Mouse (Mus musculus) CD4-positive, CD25-positive, alpha-beta regulatory T cell, adult 2 months (primary cell): ENCODE measurements around the gene Cenpe.

Experiments used
- DNase-seq: peaks from one replicate; pipeline ENCODE4 v3.0.0-alpha.2; 2012; ENCODE audit warnings: low read depth, low spot score

The Cenpe gene

DNA sequence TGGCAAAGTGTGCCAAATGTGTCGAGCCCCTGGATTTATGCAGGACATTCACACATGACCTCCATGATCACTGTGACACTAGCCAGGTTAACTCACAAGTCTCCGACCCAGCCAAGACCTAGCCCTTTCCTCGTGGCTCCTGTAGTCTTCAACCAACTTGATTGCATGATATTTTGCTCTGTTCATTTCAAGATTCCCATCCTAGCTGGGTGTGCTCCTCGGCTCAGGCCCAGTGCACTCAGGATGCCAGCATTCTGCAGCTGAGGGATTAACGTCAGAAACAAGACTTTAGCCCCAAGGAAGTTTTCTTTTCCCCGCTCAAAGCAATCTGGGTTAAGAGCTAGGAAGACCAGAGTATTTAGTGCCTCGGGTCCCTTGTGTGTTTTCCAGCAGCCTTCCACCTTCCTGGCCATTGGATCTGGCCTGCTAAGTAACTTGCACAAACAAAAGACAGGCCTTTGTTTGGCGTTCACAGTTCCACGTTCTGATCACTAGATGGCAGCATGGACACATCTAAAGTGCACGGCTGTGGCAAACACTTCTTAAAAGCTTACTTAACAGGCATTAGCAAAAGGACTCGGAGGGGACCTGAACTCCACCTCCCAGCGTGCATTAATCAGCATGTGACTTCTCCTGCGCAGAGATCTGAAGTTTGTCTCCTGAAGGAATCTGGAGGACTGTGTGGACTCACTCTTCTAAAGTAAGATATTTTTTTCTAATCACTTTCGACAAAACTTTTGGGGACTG lies 68.5 kb downstream of the Cenpe start, which contains the start of gene Bdh2:
TSS of gene Bdh2 (plus strand) at position 553 of the 747 bp plus-strand sequence.
- DNase-seq = peak; percentile 83

DNA sequence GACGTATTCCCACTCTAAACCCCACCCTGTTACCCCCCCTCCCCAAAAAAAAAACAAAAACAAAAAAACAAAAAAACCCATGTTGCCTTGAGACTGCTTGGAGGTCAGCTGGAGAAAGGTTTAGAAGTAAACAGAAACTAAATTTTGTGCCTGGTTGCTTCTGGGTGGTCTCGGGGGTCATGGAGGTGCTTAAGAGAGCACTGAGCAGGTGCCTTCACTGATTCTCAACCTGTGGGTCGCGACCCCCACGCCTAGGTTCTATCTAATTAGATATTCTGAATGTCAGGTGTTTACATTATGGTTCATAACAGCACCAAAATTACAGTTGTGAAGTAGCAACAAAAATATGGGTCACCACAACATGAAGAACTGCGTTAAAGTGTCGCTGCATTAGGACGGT lies 69.4 kb downstream of the Cenpe start:
- DNase-seq = no peak

DNA sequence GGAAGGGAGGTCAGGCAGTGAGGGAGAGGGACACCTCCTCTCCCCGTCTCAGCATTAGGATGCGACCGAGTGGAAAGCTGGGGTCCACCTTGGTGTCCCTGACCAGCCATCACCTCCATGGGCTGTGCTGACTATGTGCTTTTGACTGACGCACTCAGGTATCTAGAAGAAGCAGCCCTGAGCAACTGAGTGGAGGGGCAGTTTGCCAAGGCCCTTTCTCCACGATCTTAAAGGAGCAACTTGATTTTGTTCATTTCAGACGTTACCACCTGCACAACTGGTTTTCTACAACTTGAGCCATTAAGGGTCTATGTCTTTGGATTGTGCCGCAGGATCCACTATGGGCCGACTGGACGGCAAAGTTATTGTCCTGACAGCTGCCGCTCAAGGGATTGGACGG lies 72.9 kb downstream of the Cenpe start:
- DNase-seq = no peak

DNA sequence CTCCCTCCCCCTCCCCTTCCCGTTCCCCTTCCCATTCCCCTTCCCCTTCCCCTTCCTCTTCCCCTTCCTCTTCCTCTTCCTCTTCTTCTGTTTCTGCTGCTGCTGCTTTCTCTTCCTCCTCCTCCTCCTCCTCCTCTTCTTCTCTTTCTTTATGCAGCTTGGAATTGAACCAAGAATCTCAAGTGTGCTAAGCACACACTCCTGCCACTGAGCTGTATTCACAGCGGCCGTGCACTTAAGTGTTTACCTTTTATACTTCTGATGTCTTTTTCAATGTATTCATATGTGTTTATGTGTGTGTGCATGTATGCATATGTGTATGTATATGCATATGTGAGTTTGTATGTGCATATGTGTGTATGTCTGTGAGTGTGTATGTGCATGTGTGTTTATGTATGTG lies 73.5 kb downstream of the Cenpe start:
- no peak for DNase-seq

DNA sequence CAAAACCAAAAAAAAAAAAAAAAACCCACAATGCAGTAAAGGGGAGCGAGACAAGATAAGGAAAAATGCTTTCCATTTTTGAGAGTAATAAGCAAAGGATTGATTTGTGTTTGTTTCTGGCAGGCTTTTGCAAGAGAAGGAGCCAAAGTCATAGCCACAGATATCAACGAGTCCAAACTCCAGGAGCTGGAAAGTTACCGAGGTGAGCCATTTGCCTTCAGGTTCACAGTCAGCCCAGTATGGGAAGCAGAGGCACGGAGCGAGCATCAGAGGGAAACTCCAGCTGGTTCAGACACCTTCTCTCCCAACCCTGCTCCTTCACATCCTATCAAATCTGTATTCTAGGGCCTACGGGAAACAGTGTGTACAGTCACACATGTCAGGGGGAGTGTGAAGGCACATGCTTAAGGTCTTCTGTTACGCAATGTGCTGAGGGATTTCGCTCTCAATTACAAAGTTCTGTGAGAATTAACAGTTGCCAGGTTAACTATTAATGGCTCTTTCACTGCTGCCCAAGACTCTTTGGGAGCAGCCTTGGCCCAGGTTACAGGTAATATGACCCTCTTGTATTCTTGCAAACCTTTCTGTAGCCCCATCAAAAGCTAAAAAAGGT lies 75.9 kb downstream of the Cenpe start:
- DNase-seq = no peak

DNA sequence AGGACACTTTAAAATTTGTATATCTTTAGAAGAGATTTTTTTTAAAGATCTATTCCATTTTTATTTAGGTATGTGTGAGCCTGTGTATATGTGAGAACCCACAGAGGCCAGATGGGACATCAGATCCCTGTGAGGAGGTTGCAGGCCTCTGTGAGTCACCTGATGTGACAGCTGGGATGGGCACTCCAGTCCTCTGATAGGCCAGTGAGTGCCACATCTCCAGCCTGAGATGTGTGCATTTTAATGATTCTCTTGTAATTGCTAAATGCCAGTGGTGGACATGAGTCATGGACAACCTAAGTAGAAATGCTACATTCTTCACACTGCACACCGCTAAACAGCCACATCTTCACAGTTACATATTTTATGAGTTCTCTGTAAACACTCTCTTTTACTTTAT lies 76.8 kb downstream of the Cenpe start:
- no peak for DNase-seq

DNA sequence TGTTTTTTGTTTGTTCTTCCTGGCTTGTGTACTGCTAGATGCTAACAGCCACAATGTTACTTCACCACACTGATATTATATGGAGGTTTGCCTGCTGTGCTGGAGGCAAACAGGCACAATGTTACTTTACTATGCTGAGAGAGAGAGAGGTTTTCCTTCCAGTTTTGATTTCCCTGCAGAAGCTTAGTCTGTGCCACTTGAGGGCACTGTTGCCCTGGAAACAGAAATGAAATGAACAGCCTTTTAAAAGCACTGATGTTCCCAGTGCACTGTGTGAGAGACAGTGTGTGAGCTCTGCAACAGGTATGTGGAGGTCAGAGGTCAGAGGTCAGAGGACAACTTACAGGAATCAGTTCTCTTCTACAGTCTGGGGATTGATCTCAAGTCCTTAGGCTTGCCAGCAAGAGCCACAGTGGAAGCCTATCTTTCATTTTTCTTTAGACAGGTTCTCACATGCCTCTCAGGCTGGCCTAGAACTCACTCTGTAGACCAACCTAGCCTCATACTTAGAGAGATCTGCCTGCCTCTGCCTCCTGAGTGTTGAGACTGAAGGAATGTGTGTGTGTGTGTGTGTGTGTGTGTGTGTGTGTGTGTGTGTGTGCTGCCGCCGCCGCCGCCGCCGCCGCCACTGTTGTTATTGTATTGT lies 78.0 kb downstream of the Cenpe start:
- DNase-seq = peak; percentile 83

DNA sequence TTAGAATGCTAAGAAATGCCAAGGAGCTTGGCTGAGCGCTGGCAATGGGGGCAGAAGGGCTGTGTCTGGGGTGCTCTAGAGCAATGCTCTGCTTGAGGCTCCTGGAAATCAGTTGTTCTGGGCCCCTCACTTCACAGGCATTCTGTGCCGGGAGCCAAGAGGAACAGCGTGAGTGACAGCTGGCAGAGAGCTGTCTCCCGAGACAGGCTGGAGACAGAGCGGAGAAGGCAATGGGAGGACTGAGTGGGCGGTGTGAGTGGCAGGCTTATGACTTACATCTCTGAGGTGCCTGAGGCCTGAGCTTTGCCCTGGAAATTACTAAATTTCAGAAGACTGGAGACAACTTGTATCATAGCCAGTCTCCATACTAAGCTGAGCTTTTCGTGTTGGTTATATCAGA lies 81.4 kb downstream of the Cenpe start:
- no peak for DNase-seq

DNA sequence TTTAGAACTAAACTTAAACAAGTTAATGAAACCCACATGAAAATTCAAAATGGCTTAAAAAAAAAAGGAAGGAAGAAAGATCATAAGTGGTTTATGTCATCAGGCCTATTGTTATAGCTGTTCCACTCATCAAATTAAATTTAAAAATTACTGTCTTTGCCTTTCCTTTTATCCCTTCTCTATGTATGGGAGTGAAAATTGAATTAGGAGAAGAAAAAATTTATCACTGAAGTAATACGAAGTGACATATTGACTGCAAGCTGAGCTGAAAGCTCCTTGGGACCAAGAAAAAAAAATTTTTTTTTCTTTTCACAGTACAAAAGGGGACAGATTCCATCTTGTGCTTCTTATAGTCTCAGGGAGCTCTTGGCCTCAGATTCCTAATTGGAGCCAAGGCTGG lies 83.2 kb downstream of the Cenpe start:
- DNase-seq = no peak

DNA sequence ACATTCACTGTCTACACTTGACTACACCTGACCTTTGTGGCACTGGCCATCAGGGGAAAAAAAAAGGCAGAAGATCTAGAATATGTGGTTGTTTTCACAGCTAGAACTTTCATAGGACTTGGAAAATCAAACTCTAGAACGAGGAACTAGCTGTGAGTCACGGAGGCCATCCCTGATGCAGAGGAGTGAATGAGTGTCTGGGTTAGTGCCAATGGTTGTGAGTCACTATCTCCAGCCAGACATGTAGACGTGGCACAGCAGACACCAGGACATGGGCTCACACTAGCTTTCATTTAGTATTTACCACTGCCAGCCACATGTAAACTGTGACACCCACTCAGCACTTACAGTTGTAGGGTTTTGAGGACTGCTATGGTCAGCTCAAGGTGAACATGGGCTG lies 86.2 kb downstream of the Cenpe start:
- peak; percentile 39 for DNase-seq

DNA sequence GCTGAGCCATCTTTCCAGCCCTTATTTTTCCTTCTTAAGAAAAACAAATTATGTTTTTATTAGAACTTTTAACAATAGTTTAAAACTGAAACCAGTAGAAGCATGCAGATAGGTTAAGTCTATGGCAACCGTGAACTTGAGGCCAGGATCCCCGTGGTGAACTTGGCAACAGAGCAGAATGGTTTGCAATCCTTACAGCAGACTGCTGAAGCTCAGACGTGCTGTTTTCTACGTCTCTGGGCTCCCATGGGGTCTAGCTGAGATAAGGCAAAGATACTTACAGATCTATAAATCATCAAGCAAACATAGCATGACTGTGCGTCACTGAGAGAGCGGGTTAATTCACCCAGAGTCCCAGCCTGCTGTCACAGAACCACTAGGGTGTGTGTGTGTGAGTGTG lies 87.7 kb downstream of the Cenpe start:
- DNase-seq = no peak

DNA sequence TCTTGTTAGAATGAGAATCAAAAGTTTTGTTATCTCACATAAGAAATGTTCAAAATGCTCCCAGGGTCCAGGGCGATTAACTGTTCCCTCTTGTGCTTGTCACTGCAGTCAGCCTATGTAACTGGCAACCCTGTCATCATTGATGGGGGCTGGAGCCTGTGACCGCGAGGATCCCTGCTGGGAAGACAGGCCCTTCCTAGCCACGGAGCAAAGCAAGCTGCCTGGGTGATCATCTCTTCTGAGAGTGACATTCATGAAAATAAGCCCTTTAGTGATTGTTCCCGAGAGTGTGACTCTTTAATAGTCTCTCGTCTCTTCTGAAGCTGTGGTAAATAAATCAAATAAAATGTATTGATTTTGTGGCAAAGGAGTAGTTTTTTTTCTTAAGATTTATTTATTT lies 91.7 kb downstream of the Cenpe start:
- no peak for DNase-seq

DNA sequence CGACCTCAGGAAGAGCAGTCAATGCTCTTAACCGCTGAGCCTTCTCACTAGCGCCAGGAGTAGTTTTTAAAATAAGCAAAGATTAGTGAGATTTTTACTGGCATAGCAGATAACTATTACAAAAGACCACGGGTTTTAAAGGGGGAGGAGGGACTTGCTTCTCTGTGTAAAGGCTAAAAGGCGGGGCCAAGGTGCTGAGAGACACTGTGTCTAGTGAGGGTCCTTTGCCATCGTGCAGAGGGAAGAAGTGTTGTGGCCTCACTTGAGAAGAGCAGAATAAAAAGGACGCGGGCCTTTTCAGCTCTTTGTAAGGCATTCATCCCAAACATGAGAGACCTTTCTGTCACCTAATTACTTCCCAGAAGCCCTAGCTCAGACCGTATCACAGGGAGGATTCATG lies 92.2 kb downstream of the Cenpe start:
- DNase-seq = no peak

DNA sequence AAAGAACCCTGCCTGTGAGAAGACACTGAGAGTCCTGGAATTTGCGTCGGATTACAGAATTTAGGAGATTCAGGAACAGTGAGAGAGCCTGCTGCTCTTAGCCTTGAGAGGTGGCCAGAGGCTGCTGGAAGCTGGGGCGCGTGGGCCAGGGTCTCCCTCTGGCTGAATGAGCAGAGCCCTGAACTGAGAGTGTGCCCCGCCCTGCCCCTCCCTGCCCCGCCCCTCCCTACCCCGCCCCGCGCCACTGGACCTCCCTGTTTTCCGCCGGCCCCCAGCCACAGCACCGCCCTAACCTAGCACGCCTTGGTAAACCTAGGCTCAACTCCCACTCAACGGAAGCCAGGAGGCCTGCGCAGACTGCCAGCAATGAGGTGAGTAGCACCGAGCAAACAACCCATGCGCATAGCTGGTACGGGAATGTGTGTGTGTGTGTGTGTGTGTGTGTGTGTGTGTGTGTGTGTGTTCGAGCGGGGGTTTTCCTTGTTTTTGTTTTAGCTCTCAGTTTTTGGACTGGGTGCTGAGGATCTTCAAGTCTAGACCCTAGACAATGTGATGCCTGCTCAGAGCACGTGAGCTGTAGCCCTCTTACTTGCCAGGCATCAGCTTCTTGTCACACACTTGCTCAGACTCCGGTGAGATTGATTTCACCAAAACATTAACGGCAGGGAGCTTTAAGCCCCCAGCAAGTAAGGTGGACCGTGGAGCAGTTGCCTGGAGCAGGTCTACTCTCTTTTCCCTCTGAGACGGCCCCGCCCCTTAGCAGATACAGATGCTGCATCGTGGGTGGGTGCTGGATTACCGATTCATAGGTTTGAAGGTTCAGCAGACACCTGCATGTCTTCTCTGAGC lies 95.3 kb downstream of the Cenpe start, which contains the start of gene Slc9b2:
TSS of gene Slc9b2 (plus strand) at position 290 of the 849 bp plus-strand sequence.
- DNase-seq = peak; percentile 88

DNA sequence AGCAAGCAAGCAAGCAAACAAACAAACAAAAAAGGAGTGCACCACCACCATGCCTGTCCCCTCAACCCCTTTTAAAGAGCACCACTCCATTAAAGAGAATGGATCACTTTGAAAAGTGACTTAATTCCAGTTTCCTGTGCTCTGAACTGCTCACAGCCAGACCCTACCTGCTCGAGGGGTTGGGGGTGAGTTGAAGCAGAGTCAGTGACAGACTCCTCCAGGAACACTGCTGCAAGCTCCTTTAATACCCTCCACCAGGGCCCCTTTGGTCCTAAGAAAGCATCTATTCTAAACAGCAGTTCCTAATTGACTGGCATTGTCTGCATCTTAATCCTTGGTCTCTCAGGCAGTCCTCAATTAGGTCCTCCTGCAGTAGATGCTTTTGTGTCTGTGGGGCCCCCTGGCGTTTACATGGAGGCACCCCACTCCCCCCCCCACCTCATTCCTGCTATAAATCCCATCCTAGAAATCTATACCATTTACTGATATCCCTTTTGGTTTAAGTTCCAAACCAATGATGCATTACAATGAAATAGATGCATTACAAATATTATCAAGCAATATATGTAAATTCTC lies 100.7 kb downstream of the Cenpe start:
- DNase-seq = no peak

DNA sequence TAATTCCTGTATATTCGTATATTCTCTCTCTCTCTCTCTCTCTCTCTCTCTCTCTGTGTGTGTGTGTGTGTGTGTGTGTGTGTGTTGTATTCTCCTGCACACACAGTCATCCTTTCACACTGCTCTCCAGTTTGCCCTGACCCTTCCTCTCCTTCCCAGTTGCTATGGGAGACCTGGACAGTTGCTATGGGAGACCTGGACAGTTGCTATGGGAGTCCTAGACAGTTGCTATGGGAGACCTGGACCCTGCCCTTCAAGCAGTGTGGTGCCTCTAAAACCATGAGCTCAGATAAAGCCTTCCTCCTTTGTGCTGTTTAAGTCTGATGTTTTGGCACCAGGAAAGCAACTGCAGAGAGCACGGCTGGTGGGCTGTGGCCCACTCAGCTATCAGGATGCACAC lies 101.4 kb downstream of the Cenpe start:
- no peak for DNase-seq

DNA sequence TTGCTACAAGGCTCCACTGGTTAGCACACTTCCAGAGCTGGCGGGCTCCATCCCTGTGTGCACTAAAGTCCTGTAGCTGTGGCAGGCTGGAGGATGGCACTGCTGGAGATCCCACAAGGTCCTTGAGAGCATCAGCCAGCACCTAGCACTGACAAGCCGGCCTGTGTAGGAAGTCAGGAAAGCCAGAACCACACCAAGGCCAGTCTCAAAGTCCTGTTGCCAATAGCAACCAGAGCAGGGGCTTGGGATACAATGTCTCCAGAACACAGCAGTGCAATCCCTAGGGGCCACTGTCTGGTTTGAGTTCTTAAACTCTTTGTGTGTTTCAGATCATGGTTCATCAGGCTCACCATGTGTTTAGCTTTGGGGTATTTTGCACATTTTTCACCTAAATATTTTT lies 102.5 kb downstream of the Cenpe start:
- no peak for DNase-seq

DNA sequence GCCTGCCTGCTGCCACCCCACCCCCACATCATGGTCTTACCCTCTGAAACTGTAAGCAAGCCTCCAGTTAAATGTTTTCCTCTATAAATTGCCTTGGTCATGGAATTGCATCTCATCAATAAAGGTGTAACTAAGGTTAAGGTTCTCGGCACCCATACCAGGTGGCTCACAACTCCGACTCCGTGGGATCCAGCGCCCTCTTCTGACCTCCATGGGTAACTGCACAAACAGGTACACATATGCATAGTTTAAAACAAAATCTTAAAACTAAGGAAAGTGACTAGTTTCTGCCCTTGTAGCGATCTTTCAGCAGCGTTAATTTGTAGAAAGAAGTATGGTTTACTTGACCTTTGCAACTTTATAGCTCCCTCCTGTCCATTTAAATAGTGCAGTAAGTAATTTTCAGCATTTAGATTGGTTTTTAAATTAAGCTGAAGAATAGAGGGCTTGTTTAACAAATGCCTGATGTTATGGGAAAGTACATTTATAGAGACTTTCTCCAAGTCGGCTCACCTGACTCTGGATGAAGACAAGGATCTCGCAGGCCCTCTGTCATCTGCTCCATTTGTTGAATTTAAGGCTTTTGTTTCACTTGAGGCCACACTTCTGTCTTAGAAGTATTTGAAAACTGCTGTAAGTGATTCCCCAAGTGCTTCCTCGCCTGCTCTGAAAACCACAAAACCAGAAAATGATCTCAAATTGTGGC lies 103.5 kb downstream of the Cenpe start:
- DNase-seq = no peak

DNA sequence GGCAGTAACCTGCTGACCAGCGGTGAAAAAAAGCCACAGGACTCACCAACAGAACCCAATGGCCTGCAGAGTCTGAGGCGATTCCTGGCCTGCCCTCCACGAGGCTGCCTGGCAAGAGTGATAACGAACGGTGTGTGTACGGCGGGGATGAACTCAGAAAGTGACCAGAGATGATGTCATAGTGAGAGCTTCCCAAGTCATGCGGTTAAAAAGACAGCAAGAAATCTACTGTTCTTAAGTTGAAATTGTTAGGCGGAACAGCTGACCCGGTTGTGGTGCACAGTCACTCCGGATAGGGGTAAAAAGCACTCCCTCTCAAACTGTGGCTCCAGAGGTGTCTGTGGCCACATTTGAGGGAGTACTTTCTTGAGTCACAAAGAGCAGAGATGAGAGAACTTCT lies 106.0 kb downstream of the Cenpe start:
- DNase-seq = no peak
